In genomic region chr4:51216378-51216777, GRCm38 (mm10) we compare ENCODE assay signal across 34 mouse cellular contexts. TPM values are rescaled to one million over a fixed set of nuclear protein-coding genes. Genes with fewer than 3 reads are reported as not detected.
"Had no signal": no experiment of that assay in that cellular context is flagged by ENCODE, and none has a peak within 500 bp of the region (broad histone marks: within the 10 kb centered on the region; RNA-seq: fewer than 3 reads in every experiment).

Gene Cylc2, plus strand, starts transcription at chr4:51216678.

- H3K4me1 ChIP-seq: embryonic facial prominence, embryonic 10.5 days; embryonic facial prominence, embryonic 12.5 days; embryonic facial prominence, embryonic 13.5 days; embryonic facial prominence, embryonic 15.5 days; forebrain, embryonic 10.5 days; forebrain, embryonic 12.5 days; forebrain, embryonic 13.5 days; forebrain, embryonic 15.5 days had no signal

- H3K27me3 ChIP-seq: embryonic facial prominence, embryonic 12.5 days; embryonic facial prominence, embryonic 13.5 days; embryonic facial prominence, embryonic 15.5 days; forebrain, embryonic 12.5 days; forebrain, embryonic 13.5 days; forebrain, embryonic 15.5 days had no signal

- H3K36me3 ChIP-seq: embryonic facial prominence, embryonic 10.5 days; embryonic facial prominence, embryonic 12.5 days; embryonic facial prominence, embryonic 13.5 days; embryonic facial prominence, embryonic 15.5 days; forebrain, embryonic 10.5 days; forebrain, embryonic 12.5 days; forebrain, embryonic 15.5 days had no signal

- H3K4me3 ChIP-seq: embryonic facial prominence, embryonic 10.5 days; embryonic facial prominence, embryonic 12.5 days; embryonic facial prominence, embryonic 13.5 days; embryonic facial prominence, embryonic 15.5 days; erythroblast, embryonic 14.5 days; forebrain, embryonic 10.5 days; forebrain, embryonic 12.5 days; forebrain, embryonic 13.5 days; forebrain, embryonic 15.5 days; gastrocnemius, adult 2 months; heart, adult 2 months had no signal

- H3K27ac ChIP-seq: embryonic facial prominence, embryonic 10.5 days; embryonic facial prominence, embryonic 12.5 days; embryonic facial prominence, embryonic 13.5 days; embryonic facial prominence, embryonic 15.5 days; forebrain, embryonic 10.5 days; forebrain, embryonic 12.5 days; forebrain, embryonic 13.5 days; forebrain, embryonic 15.5 days; gastrocnemius, adult 2 months; heart, adult 2 months had no signal

- DNase-seq: cerebellum, adult 8-10 months; cerebellum, adult 9-10 months; cerebellum, adult 9-11 months; cerebellum, postnatal 10 days; cerebellum, postnatal 14 days; cerebellum, postnatal 25 days; cerebellum, postnatal 36 days; embryo, embryonic 11 days; forebrain, postnatal 0 days; gastrocnemius, adult 2 months; gastrocnemius, postnatal 10 days; gastrocnemius, postnatal 14 days; gastrocnemius, postnatal 25 days; gastrocnemius, postnatal 36 days; heart, adult 11 months; heart, adult 18-20 months; heart, adult 2 months had no signal

RNA-seq across cellular contexts. Expression of gene Cylc2, which starts in this region (rescaled TPM):
- polyA plus RNA-seq: cortical plate, adult 2 months; embryonic facial prominence, embryonic 10.5 days; embryonic facial prominence, embryonic 11.5 days; embryonic facial prominence, embryonic 12.5 days; embryonic facial prominence, embryonic 13.5 days; embryonic facial prominence, embryonic 14.5 days; embryonic facial prominence, embryonic 15.5 days; erythroblast, embryonic 14.5 days; forebrain, embryonic 10.5 days; forebrain, embryonic 11.5 days; forebrain, embryonic 12.5 days; forebrain, embryonic 13.5 days; forebrain, embryonic 14.5 days; forebrain, embryonic 15.5 days; forebrain, embryonic 16.5 days; forebrain, postnatal 0 days; frontal cortex, adult 2 months; gonadal fat pad, adult 2 months; heart, adult 2 months had no signal
